8 mouse cellular contexts compared by ENCODE assay signal in the genomic region with DNA sequence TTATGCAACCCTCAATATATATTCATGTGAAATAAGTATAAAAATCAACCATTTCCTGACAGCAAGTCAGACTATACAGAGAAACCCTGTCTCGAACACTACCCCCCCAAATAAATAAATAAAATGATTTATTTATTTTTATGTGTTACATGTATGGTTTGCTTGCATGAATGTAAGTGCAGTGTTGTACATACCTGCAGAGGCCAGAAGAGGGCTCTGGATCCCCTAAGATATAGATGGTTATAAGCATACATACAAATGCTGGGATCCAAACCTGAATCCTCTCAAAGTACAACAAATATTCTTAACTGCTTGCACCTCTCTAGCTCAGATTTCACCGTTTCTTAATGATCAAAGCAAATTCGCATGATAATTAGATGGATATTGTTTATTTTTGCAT. TPM values are rescaled to one million over a fixed set of nuclear protein-coding genes. Genes with fewer than 3 reads are reported as not detected.
A peak's percentile ranks its signal among the peaks of the same experiment; 100 is the strongest.
DNase-seq lines count a peak whose midpoint lies in the region; ATAC-seq and TF ChIP-seq lines count a peak whose summit lies in the region.

No protein-coding gene starts in this region.

- TF ChIP-seq POLR2A in lung, adult 2 months (IDR thresholded peaks at IDR 0.05; ENCODE audit: borderline replicate concordance, extremely low read depth, low read depth, low read length): no peak

- H3K4me1 ChIP-seq in lung, embryonic 14.5 days (ENCODE audit: insufficient read depth): no peaks in the 10 kb centered on the region
- no peaks in the 10 kb centered on the region for H3K4me1 ChIP-seq in lung, adult 2 months (ENCODE audit: control insufficient read depth, insufficient read depth, low read length)

- H3K36me3 ChIP-seq in lung, embryonic 14.5 days (ENCODE audit: insufficient read depth): peaks cover 35% of the 10 kb centered on the region

- TF ChIP-seq CTCF in lung, embryonic 14.5 days (IDR thresholded peaks at IDR 0.05; ENCODE audit: low read depth): peak; percentile 61
- TF ChIP-seq CTCF in lung, adult 2 months (IDR thresholded peaks at IDR 0.05; ENCODE audit: insufficient read depth, low read length): no peak

- H3K9ac ChIP-seq in lung, embryonic 14.5 days: no peak overlapping the region

- no peak overlapping the region for H3K4me3 ChIP-seq in lung, embryonic 14.5 days (ENCODE audit: low read depth, low read length)
- H3K4me3 ChIP-seq in lung, adult 2 months (replicated peaks; ENCODE audit: extremely low read depth, low read depth, low read length): no peak overlapping the region

- H3K4me2 ChIP-seq in lung, embryonic 14.5 days: no peak overlapping the region

- no peak for DNase-seq in frontal cortex, postnatal 25 days (ENCODE audit: low spot score in 2 of 2)
- peak; percentile 65 for DNase-seq in lung, embryonic 14.5 days
- DNase-seq in lung, adult 2 months: no peak
- peak; percentile 48 to 66 for DNase-seq in cerebellum, adult 18-20 months
- DNase-seq in kidney, postnatal 10 days: peak; percentile 45
- DNase-seq in right cerebral cortex, postnatal 4 days: peak; percentile 17
- no peak for DNase-seq in ovary, postnatal 36 days (ENCODE audit: low spot score)

- H3K27me3 ChIP-seq in lung, embryonic 14.5 days (ENCODE audit: insufficient read depth, low read length): no peaks in the 10 kb centered on the region

- H3K27ac ChIP-seq in lung, embryonic 14.5 days (ENCODE audit: low read depth): no peak overlapping the region

- peak; percentile 66; the same call in 1 of the 2 replicates for ATAC-seq in frontal cortex, adult (ENCODE audit: low TSS enrichment)
- no peak for ATAC-seq in lung, embryonic 14.5 days (ENCODE audit: insufficient read depth)

- no peaks in the 10 kb centered on the region for H3K9me3 ChIP-seq in lung, embryonic 14.5 days (ENCODE audit: low read depth, low read length)

- WGBS in lung, embryonic 14.5 days: 61% methylated on average over 3 of the region's 3 CpGs
- 71% methylated on average over 3 of the region's 3 CpGs for WGBS in lung, adult 2 months

RNA-seq across cellular contexts. Expression of gene Rasl10b, which starts 51.5 kb away (rescaled TPM):
- polyA plus RNA-seq in lung, embryonic 14.5 days (2014; fragmentation: Nextera tagmentation; extraction: Ambion mirVana): 0.88 and 1.3 TPM in 2 replicates
- polyA plus RNA-seq in lung, adult 2 months (2012; rRNA removed): 1.9 and 2.4 TPM in 2 replicates

RNA-seq across cellular contexts. Expression of gene Pex12, which starts 55.0 kb away (rescaled TPM):
- polyA plus RNA-seq in lung, embryonic 14.5 days (2014; fragmentation: Nextera tagmentation; extraction: Ambion mirVana): 12.0 and 12.8 TPM in 2 replicates
- 6.5 and 6.7 TPM in 2 replicates for polyA plus RNA-seq in lung, adult 2 months (2012; rRNA removed)

RNA-seq across cellular contexts. Expression of gene Ap2b1, which starts 58.6 kb away (rescaled TPM):
- polyA plus RNA-seq in lung, embryonic 14.5 days (2014; fragmentation: Nextera tagmentation; extraction: Ambion mirVana): 75.3 and 78.0 TPM in 2 replicates
- polyA plus RNA-seq in lung, adult 2 months (2012; rRNA removed): 31.4 and 43.9 TPM in 2 replicates

Comparison
In these comparisons a context has a peak if more than half of its experiments do, and no peak if none do; other contexts are left out.
1. DNase-seq: peak in lung, embryonic 14.5 days (single experiment), cerebellum, adult 18-20 months (2 of 2), kidney, postnatal 10 days (single experiment) and right cerebral cortex, postnatal 4 days (single experiment); none in frontal cortex, postnatal 25 days (0 of 2), lung, adult 2 months (single experiment) and ovary, postnatal 36 days (single experiment).